Mouse (Mus musculus) frontal cortex, postnatal 25 days (tissue): ENCODE measurements at regions not wholly inside any gene's neighbourhood (a gene's known extent, or its start where the extent isn't known, plus 50 kb on each side); places are given as distances from the start of the nearest gene placed in this dataset.

Source experiments
- DNase-seq, 2 experiments: peaks; one replicate each; pipeline ENCODE4 v3.0.0; 2022; ENCODE audit warnings: low spot score in 2 of 2

DNA sequence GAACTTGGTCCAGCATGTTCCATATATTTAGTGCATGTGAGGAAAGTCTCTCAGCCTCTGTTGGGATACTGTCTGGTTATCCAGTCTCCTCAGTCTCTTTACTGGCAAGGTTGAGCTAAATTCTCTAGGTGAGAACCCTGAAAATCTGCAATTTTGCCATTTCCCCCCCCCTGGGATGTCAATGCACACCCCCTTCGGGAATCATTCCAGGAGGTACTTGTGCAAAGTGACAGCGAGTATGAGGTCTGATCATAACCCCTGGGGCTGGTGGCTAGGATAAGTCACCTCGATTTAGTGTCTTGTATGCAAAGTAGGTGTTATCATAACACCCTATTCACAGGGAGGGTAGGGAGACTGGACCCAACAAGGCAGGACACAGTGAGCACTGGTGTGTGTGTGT is 148.3 kb upstream of the Irf2bp2 start:
- no peak for DNase-seq

GRCm38 (mm10) chr8:126741031-126741430 is 147.2 kb upstream of the Irf2bp2 start:
- DNase-seq, result no peak

DNA sequence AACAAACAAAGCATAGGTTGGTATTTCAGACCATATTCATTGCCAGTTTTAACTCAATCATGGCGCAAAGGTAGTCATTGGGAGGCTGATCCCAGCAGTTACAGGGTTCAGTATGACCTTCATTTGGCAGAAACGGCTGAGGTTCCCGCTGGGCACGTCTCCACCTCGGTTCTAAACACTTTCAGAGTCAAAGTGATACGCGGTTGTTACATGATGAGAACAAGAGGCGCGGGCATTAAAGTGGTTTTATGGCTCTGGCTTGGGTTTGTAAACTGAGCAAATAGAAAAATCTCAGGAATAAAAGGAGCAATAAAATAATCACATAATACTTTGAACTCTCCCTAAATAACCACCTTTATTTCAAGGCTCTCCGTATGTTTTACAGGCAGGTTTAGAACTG is 146.0 kb upstream of the Irf2bp2 start:
- no peak for DNase-seq

- DNase-seq, result no peak
Observed at GRCm38 (mm10) chr8:126737032-126737431, 143.2 kb upstream of the Irf2bp2 start.

DNA sequence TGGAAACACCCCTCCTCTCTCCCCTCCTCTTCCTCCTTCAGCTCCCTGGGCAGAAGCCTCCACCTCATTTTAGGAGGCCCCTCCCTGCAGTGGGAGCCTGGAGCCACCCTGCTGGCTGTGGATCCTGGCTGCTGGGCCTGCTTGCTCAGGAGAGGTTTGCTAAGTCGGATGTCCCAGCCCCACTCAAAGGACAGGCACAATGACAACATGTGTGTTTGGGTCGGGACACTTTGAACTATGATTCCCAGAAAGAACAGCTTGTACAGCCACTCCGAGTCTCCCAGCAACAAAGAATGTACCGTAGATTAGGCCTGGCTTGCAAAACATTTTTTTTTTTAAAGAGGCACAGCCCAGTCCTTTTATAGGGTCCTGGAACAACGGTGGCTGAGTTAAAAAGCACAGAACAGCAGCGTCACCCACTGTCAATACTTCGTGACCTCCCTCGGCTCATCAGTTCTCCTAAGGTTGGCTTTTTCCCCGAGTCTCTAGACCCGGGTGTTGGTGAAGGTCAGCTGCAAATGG is 142.7 kb upstream of the Irf2bp2 start:
- peak in 1 of 2 experiments; percentile 31 for DNase-seq

- peak; percentile 16 to 52 for DNase-seq
Observed at GRCm38 (mm10) chr8:126735488-126736440, 142.0 kb upstream of the Irf2bp2 start.

DNA sequence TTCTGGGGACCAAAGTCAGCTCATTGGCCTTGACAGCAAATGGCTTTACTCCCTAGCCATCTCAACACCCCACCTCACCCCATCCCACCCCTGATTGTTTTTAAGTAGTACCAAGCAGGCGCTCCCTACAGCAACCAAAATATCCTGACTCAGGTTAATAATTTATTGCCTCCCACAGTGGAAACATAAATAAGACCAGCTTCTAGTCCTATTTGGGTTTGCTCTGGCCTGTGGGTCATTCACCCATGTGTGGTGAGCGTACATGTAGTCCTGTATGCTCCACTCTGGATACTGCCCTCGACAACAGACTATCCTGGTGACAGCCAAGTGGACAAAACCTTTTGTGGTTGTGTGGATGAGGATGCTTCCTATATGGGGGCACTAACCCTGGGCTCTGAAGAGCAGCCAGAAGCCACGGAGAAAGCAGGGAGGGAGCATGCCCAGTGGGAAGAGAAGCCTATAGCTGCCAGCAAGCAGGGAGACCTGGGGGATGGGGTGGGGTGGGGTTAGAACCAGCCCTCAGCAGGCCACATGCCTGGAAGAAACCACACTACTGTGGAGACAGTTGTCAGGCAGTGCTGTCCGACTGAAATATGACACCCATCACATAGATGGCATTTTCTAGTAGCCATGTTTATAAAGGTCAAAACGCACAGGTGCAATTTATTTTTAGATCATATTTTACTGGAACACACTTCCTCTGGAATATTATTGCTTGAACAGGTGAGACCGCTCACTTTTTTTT is 141.1 kb upstream of the Irf2bp2 start:
- DNase-seq, result no peak

GRCm38 (mm10) chr8:126733779-126734178 is 140.0 kb upstream of the Irf2bp2 start:
- DNase-seq, result no peak

GRCm38 (mm10) chr8:126733307-126733706 is 139.5 kb upstream of the Irf2bp2 start:
- no peak for DNase-seq

- DNase-seq, result no peak
Observed at GRCm38 (mm10) chr8:126730017-126730631, 136.3 kb upstream of the Irf2bp2 start.

- DNase-seq, result no peak
Observed at GRCm38 (mm10) chr8:126728987-126729632, 135.3 kb upstream of the Irf2bp2 start.

DNA sequence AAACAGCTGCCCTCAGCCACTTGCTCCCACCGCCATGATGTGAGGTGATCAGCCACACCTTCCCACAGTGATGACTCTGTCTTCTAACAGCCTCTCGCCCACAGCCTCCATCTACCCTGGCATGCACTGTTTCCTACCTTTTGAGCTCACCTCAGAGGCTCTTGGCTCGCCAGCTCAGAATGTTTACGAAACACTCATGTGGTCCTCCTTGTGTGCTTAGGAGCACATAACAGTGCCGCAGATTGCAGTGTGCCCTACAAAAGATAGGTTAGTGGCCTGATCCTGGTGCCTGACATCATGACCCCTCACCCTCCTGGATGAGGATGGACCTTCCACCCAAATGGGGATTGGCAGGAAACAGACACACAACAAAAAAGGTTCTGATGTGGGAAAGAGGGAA is 134.3 kb upstream of the Irf2bp2 start:
- DNase-seq, result no peak

GRCm38 (mm10) chr8:126727068-126727467 is 133.3 kb upstream of the Irf2bp2 start:
- no peak for DNase-seq

DNA sequence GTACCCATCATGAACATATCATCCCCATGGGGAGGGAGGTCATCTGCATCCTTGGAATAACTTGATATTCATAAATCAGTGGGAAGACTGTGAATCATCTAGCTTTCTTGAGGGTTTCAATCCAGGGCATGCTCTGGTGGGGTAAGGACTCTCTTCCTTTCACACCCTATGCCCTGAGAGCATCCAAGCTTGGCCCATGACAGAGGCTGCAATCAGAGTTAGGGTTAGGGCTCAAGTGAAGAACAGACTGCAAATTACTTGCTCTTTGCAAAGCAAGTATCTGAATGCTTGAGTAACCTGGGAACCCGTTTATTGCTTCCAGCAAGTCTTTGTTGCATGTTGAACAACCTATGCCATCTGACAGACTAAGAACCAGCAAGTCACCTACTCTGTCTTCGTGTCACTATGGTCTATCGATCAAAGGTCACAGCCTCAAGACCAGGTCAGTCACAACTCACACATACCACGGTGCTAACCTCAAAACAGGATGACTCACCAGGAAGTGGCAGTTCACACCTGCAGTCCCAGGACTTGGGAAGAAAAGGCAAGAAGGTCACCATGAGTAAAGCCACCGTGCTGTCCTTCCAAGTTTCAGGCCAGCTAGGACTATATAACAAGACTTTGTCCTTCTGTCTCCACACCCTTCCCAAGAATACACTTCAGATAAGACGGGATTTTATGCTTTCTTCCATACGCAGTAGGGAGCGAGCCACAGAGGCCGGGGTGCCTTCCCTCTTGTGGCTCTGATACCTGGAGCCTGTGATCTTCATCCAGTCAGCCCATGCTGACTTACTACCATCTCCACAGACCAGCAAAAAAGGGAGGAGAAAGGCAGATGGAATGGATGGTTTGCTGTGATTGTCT is 129.7 kb upstream of the Irf2bp2 start:
- no peak for DNase-seq

DNA sequence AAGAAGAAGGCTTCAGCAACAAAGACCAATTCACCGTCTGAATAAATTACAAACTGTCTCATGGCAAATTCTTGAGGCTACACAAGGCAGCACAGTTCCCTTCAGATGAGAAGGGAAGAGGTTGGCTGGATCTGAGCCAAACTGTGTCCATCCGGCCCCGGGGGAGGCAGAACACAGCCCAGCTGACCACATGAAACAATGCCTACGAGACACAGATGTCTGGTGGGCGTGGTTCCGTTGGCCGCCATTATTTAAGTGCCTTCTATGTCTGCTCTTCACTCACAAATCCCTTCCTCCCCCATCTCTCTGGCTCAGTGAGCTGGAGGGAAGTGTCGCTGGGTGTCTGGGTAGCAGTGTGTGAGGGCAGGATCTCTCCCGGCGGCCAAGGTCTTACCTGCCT is 127.8 kb upstream of the Irf2bp2 start:
- no peak for DNase-seq

- DNase-seq, result no peak
Observed at GRCm38 (mm10) chr8:126720473-126721145, 126.8 kb upstream of the Irf2bp2 start.

GRCm38 (mm10) chr8:126719748-126720147 is 126.0 kb upstream of the Irf2bp2 start:
- no peak for DNase-seq

DNA sequence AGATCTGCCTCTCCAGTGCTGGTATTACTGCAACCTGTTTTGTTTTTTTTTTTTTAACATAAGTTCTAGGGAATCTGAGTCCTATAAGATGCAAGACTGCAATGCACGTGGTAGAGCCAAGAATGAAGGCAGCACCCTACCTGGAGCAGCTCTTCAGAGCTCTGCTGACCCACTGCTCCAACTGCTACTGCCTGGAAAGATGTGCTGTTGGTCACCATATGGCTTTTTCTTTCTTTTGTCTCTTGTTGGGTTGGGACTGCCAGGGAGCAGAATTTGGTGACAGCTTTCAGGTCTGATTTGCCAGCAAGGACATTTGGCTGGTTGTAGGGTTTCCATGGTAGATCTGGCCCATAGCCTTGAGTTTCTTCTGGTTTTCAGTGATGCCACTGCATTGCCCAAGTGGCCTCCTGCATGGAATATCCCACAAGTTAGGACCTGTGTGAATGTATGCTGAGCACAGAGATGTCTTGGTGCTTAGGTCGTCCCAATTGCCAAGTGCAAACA is 123.9 kb upstream of the Irf2bp2 start:
- no peak for DNase-seq

DNA sequence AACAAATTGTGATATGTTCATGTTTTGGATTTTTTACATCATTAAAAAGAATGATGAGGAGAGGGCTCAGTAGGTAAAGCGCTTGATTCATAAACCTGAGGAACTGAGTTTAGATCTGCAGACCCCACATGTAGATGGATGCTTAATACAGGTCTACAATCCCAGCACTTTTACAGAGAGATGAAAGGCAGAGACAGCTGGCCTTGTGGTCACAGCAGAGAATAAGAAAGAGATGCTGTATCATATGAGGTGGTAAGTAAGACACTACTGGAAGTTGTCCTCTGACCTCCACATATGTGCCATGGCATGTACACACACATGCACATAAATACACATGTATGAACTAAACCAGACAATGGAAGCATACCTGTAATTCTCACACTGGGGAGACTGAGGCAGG is 121.9 kb upstream of the Irf2bp2 start:
- DNase-seq, result no peak

- DNase-seq, result no peak
Observed at GRCm38 (mm10) chr8:126713602-126714145, 119.9 kb upstream of the Irf2bp2 start.
